Mouse (Mus musculus) cerebellum, adult 11-12 months (tissue): ENCODE data around the gene Krtap19-4.

Experiments
- DNase-seq: peaks from one replicate; pipeline ENCODE4 v3.0.0; 2022

Gene Krtap19-4

GRCm38 (mm10) chr16:88884989-88885388 lies at the start of gene Krtap19-4:
Krtap19-4 (minus strand) TSS chr16:88885089.
- no peak for DNase-seq

DNA sequence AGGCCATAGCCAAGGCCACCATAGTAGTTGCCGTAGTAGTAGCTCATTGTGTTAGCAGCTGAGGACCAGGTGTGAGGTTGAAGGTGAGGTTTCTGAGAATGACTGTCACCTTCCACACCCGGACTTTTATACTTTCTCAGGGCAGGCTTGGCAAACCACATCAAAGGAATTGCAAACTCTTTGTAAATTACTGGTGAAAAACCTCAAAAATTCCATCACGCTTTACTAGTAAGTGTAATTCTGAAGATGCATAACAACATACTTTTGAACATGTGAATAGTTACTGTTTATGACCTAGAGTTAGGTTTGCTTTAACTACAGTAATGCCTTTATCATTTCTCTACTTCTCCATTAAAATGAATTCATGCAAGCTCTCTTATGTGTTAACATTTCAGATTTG lies 47.3 kb upstream of the Krtap19-4 start, which contains the start of gene Krtap19-9b:
TSS of gene Krtap19-9b (minus strand) at position 101 of the 400 bp plus-strand sequence.
- no peak for DNase-seq

DNA sequence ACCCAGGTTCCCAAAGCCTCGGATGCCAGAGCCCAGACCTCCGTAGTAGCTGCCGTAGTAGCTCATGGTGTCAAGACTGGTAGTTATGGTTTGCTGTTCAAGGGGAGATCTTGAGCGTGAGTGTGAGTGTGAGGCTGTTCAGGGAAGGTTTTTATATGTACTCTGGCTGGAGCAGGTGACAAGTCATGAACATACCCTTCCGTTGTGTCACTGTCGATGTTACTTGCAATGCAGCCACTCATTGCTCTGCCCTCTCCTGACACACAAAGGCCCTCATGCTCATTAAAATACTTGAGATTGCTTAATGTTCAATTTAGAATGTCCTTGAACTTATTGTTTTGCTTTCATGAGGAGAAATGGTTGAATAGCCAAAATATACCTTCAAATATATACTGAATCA lies 11.5 kb upstream of the Krtap19-4 start, which contains the start of gene Krtap19-5:
TSS of gene Krtap19-5 (minus strand) at position 101 of the 400 bp plus-strand sequence.
- DNase-seq: no peak

GRCm38 (mm10) chr16:88886870-88887269 lies 2.0 kb upstream of the Krtap19-4 start:
- DNase-seq: no peak

DNA sequence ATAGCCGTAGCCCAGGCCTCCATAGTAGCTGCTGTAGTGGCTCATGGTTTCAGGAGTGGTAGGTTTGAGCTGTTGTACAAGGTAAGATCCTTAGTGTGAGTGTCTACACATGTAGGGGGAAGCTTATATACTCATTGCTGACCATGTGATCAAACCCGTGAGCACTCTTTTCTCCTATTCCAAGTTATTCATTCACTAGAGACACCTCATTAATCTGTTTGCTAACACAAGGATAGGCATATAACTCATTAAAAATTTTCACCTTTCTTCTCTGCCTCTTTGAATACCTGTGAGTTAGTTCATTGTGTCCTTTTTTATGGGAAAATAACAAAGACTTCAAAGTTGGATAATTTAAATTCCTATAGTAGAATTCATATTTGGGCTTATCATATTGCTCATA lies 7.0 kb downstream of the Krtap19-4 start, which contains the start of gene Krtap19-3:
TSS of gene Krtap19-3 (minus strand) at position 101 of the 400 bp plus-strand sequence.
- DNase-seq: no peak

GRCm38 (mm10) chr16:88874169-88874568 lies 10.7 kb downstream of the Krtap19-4 start, which contains the start of gene Krtap19-2:
Krtap19-2 (minus strand) TSS chr16:88874269.
- DNase-seq: no peak

DNA sequence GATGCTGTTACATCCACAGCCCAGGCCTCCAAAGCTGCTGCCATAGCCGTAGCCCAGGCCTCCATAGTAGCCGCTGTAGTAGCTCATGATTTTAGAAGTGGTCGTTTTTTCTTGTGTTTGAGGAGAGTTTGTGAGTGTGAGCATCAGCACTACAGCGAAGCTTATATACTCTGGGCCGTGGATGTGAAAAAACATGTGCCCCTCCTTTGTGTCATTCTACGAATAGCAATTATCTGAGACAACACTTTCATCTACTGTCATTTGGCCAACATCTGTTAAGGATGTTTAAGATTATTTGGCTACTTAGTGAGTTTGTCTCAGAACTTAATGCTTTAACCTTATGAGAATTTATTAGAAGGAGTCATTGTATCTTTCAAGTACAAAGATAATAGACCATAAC lies 15.6 kb downstream of the Krtap19-4 start, which contains the start of gene Krtap19-1:
TSS of gene Krtap19-1 (minus strand) at position 101 of the 400 bp plus-strand sequence.
- no peak for DNase-seq

DNA sequence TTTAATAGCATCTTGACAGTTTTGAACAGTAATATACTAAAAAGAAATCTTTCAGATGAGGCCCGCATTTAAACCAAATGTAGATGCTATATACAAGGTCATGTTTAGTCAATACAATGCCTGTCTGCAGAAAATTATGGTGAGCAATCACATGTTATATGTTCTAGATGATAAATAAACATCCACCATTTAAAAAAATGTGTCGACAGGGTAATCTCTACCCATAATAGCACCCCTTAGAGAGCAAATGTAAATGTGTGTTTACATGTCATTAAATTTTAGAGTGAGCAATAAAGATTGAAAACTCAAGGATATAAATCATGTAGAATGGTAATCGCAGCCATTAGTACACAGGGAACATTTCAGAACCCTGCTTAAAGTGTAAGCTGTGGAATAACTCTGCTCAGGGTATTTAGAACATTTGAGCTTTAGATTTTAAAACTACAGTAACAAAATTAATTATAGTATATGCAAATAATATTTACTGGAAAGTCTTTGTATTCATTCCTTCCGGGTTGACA lies 19.9 kb downstream of the Krtap19-4 start:
- no peak for DNase-seq

DNA sequence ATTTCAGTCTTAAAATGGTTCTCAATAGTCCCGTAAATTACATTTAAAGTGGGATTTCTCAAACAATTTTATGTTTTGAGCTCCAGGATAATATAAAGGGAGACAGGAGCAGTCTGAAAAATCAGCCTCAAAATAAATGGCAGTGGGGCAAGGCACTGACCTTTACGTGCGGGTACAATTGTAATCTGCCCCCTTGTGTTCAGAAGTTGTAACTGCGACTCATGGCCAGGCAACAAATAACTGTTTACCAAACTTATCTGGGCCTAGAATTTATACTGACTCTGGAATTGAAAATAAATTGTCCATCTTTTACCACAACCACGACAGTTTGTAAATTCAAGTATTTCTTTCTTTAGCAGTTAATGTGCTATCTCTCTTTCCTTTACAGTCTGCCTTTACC lies 33.4 kb downstream of the Krtap19-4 start:
- DNase-seq: no peak

DNA sequence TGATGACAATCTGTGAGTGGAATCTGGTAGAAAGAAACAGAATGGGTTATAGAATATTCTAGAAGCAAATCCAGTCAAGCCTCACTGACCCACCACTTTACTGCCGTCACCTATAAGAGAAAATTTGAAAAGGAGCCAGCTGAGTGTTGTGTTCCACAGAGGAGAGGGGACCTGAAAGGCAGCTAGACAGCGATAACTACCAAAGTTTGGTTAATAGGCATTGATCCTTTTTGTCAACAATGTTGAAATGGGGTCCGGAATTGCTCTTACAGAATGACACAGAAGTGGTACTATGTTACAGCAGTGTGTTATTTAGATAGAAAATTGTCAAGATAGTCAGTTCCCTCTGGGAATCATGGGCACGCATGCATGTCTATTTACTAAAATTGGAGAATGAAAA lies 36.3 kb downstream of the Krtap19-4 start:
- no peak for DNase-seq

DNA sequence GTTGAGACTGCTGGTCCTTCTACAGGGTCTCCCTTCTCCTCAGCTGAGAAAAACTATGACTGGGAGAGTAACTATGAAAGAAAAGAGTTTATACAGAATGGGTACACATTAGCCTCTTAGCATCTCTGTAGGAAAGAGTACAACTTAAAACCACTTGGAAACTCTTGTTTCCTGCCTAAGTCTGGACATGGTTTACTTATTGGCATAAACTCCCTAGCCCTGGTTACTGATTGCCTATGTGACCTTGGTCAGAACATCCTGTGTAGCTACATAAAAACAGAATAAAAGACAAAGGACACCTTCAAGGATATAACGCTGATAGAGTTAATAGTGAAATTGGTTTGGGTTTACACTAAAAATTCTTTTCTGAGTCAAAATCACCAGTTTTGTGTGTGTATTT lies 37.5 kb downstream of the Krtap19-4 start:
- DNase-seq: no peak
